Mouse (Mus musculus) neural tube, embryonic 15.5 days (tissue): ENCODE measurements around the gene Zc3h7a. TPM values are rescaled to one million over a fixed set of nuclear protein-coding genes. Genes with fewer than 3 reads are reported as not detected.

Experiments used
- ATAC-seq: fragments of 200-750 bp; cut with Nextera tagmentation; 2 replicates; pipeline ENCODE4 v1.8.0; 2017; ENCODE audit warnings: mild to moderate bottlenecking, moderate TSS enrichment, moderate library complexity; ENCODE audit not compliant: low FRiP score
- H3K27ac ChIP-seq: fragments of 300-500 bp; sonication (generic); replicated peaks from 2 replicates; pipeline ENCODE4 v1.5.1; 2015; ENCODE audit warnings: mild to moderate bottlenecking, inconsistent platforms
- H3K27me3 ChIP-seq: fragments of 300-500 bp; sonication (generic); replicated peaks from 2 replicates; pipeline ENCODE4 v1.6.1; 2015; ENCODE audit warnings: inconsistent platforms
- H3K36me3 ChIP-seq: fragments of 300-500 bp; sonication (generic); 2 replicates; pipeline ENCODE4 v1.6.1; 2015; ENCODE audit warnings: inconsistent platforms
- H3K4me1 ChIP-seq: fragments of 300-500 bp; sonication (generic); 2 replicates; pipeline ENCODE4 v1.6.1; 2015; ENCODE audit warnings: inconsistent platforms
- H3K4me2 ChIP-seq: fragments of 300-500 bp; sonication (generic); 2 replicates; pipeline ENCODE4 v1.6.1; 2015; ENCODE audit warnings: inconsistent platforms, mild to moderate bottlenecking, moderate library complexity
- H3K4me3 ChIP-seq: fragments of 300-500 bp; sonication (generic); replicated peaks from 2 replicates; pipeline ENCODE4 v1.5.1; 2015; ENCODE audit warnings: mild to moderate bottlenecking, inconsistent platforms
- H3K9ac ChIP-seq: fragments of 300-500 bp; sonication (generic); replicated peaks from 2 replicates; pipeline ENCODE4 v1.6.1; 2015; ENCODE audit warnings: mild to moderate bottlenecking, inconsistent platforms
- H3K9me3 ChIP-seq: fragments of 300-500 bp; sonication (generic); replicated peaks from 2 replicates; pipeline ENCODE4 v1.6.1; 2016; ENCODE audit warnings: inconsistent platforms
- WGBS: fragments of 180-500 bp; shearing (Covaris S2); methylation state at CpG from one replicate; pipeline ENCODE4 v1.1.7; 2015; ENCODE audit warnings: mixed read lengths; 5-methylcytosine and 5-hydroxymethylcytosine counted together
- microRNA-seq: library from miRNA; unstranded; fragments of <30 nt; microRNA quantifications from one replicate; pipeline ENCODE4, GENCODE M21; 2017
- polyA plus RNA-seq: library from polyadenylated mRNA; unstranded; fragments of >200 nt; fragmentation: Nextera tagmentation; extraction: Ambion mirVana; gene quantifications from 2 replicates; pipeline ENCODE4 v1.2.1, GENCODE M21; 2015

Zc3h7a gene
- polyA plus RNA-seq, 1 experiment from 2014 or later: 73.4 TPM

- H3K4me3 ChIP-seq: no peak overlapping the region
- H3K9me3 ChIP-seq: no peaks in the 10 kb centered on the region
- WGBS: 81% methylated on average over 10 of the region's 10 CpGs
- H3K4me2 ChIP-seq: no peak overlapping the region
- 0 out of 2 replicates have a peak, but pooled peaks cover 6% of the 10 kb centered on the region for H3K4me1 ChIP-seq
- H3K36me3 ChIP-seq: peaks cover 48% of the 10 kb centered on the region
- H3K9ac ChIP-seq: no peak overlapping the region
- no peak for ATAC-seq
- H3K27me3 ChIP-seq: no peaks in the 10 kb centered on the region
- H3K27ac ChIP-seq: no peak overlapping the region; the same call in 1 of the 2 replicates
Measured at GRCm38 (mm10) chr16:11090836-11091570, 85.2 kb downstream of the Zc3h7a start.

GRCm38 (mm10) chr16:11086856-11087588 is 89.2 kb downstream of the Zc3h7a start:
- Histone ChIP-seq H3K9ac (no peak overlapping the region), H3K36me3 (peaks cover 76% of the 10 kb centered on the region), H3K4me2 (no peak overlapping the region), H3K4me1 (0 out of 2 replicates have a peak, but pooled peaks cover 6% of the 10 kb centered on the region), H3K9me3 (no peaks in the 10 kb centered on the region), H3K27ac (peak overlapping the region; percentile 51; the same call in 1 of the 2 replicates), H3K27me3 (no peaks in the 10 kb centered on the region), H3K4me3 (no peak overlapping the region)
- peak; percentile 76 for ATAC-seq
- WGBS: 38% methylated on average over 5 of the region's 5 CpGs

Small RNA genes lying within 50 kb of the gene (microRNA-seq; reads per million reads assigned to microRNA genes)
- 78.9 reads per million, percentile 49 among the genes with 10 or more reads in this experiment for gene Gm23935

Other genes with a start within 250 kb of the Zc3h7a start
- 104 and 107 TPM in 2 replicates for gene Snn, start 115.4 kb downstream of the Zc3h7a start, polyA plus RNA-seq
- 26.1 and 39.5 TPM in 2 replicates for gene Litaf, start 110.2 kb downstream of the Zc3h7a start, polyA plus RNA-seq
- 28.7 and 29.3 TPM in 2 replicates for gene Txndc11, start 41.7 kb downstream of the Zc3h7a start, polyA plus RNA-seq
- 119 and 140 TPM in 2 replicates for gene Rsl1d1, start 26.9 kb upstream of the Zc3h7a start, polyA plus RNA-seq
- gene Gspt1, start 77.9 kb upstream of the Zc3h7a start, polyA plus RNA-seq: 48.4 and 52.1 TPM in 2 replicates
- gene Tnfrsf17, start 137.4 kb upstream of the Zc3h7a start, polyA plus RNA-seq: 0.19 TPM in 1 of 2 replicates, not detected in the other
- gene Snx29, start 146.5 kb upstream of the Zc3h7a start, polyA plus RNA-seq: 17.7 and 18.7 TPM in 2 replicates